Mouse (Mus musculus) cerebellum, adult (tissue): ENCODE measurements at regions not wholly inside any gene's neighbourhood (a gene's known extent, or its start where the extent isn't known, plus 50 kb on each side); places are given as distances from the start of the nearest gene placed in this dataset.

Experiments used
- ATAC-seq: cut with Nextera tagmentation; 2 replicates; pipeline ENCODE4 v1.9.2; 2017; ENCODE audit warnings: mild to moderate bottlenecking, moderate library complexity, mixed read lengths; ENCODE audit not compliant: insufficient number of reproducible peaks, low FRiP score, low TSS enrichment

GRCm38 (mm10) chr1:176683146-176683545 is 130.7 kb downstream of the Cep170 start:
- ATAC-seq = no peak

- ATAC-seq = peak; percentile 84
Measured at GRCm38 (mm10) chr1:176681971-176682370, 131.9 kb downstream of the Cep170 start.

- ATAC-seq = no peak
Measured at GRCm38 (mm10) chr1:176675184-176675583, 138.7 kb downstream of the Cep170 start.

GRCm38 (mm10) chr1:176671081-176671480 is 142.8 kb downstream of the Cep170 start:
- no peak for ATAC-seq

GRCm38 (mm10) chr1:176667552-176668306 is 146.1 kb downstream of the Cep170 start:
- ATAC-seq = no peak

GRCm38 (mm10) chr1:176660286-176660685 is 153.6 kb downstream of the Cep170 start:
- no peak for ATAC-seq

DNA sequence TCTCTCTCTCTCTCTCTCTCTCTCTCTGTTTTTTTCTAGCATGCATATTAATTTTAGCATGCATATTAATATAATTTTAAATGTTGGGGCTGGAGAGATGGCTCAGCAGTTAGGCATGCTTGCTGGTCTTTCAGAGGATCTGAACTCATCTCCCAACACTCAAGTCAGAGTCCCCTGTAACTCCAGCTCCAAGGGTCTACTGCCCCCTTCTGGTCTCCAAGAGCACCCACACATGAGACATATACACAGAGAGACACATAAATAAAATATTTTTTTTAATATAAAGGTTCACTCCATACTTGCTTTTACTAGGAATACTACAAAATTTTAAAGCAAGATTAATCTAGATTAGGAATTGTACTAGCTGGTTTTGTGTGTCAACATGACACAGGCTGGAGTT is 155.2 kb downstream of the Cep170 start:
- no peak for ATAC-seq

DNA sequence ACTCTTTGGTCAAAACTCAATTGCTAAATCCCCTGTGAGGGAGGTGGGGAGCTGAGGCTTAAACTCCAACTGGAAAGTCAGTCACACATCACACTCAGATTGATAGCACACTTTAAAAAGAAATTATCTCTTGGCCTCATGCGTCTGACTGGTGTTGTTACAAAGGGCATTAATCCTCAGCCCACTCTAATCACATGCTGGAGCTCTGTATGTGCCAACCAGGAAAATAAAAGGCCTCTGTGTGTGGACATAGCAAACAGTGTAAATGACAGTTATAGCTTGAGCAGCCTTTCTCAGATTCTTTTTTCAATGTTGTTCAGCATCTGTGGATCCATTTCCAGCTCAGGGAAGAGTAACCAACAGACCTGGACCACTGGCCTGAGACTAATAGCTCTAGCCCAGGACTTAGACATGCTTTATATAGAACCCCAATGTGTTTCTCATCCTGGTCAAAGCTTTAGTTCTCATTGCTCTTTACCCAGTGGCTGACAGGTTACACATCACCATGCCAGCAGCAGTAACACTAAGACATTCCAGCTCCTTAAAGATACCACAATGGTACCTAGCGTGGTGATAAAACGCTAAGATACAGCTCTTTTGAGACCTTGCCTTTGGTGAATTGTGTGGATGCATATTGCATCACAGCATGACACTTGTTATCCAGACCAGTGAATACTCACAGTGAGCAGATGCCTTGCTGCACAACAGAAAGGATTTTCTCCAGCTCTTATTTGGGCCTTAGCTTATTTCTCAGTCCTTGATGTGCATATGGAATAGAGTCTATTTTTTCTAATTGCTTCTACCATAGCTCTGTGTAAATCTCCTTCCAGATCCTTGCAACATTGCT is 158.2 kb downstream of the Cep170 start:
- peak; percentile 92 for ATAC-seq

DNA sequence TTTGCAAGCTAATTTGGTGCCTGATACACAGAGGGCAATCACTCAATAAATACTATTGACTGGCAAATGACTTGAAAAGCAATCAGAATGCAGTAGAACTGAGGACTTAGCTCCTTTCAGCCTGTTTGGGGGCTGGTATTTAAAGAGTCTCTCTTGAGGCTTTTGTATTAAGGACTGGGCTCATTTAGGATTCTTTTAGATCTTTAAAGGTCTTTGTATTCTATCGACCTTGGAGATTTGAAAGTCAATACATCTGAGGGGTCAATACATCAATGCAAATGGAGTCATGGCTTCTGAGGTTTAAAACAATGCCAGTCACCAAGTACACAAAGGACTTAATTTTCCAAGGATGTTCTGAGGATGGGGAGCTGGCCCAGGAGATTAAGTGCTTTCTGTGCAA is 169.6 kb downstream of the Cep170 start:
- no peak for ATAC-seq

DNA sequence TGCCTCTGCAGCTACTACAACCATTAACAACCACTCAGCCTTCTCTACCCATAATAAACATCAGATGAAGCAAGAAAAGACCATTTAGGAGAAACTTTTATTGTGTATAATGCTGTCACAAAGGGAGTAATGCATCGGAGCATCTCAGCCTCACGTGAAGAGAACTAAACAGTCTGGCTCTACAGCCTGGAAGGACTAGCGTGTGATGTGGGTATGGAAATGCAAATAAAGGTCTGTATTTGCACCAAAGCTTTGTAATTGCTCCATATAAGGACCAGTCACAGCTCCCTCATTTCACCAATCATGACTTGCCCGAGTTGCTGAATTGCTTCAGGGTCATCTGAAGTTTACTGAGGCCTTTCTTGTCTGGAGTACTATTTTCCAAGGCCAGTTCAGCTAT is 190.7 kb downstream of the Cep170 start:
- no peak for ATAC-seq

DNA sequence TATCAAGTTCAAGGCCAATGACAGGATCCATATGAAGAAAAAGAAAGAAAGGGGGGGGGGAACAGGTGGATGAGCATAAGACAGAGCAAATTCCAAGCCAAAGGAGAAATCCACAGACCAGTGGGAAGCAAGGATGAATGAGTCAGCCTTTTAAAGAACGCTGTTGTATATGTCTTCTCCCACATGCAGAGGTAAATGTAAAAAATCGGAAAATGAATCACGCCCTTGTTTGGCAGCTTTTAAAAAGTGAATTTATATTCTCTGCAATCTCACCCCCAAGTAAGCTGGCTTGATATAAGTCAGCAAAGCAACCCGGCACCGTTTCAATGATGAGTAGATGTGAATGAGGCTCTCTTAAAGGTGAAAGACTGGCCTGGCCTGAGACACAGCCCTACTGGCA is 191.7 kb downstream of the Cep170 start:
- no peak for ATAC-seq

DNA sequence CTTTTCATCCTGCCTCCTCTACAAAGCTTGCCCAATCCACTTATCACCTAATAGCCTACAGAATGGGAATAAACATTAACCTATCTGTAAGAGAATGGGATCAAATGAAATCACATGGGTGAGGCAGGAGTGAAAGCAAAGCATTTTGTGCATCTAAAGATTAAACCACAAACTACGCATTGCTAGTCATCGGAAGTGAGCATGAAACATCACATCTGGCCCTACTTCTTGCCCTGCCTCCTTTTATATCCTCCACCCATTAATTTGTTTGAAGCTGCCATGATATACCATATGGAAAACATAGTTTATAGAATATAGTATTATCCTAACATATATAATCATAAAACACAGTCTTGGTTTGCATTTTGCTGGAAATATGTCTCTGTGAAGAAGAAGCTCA is 192.6 kb downstream of the Cep170 start:
- ATAC-seq = no peak

GRCm38 (mm10) chr1:176618896-176619295 is 195.0 kb downstream of the Cep170 start:
- ATAC-seq = no peak

GRCm38 (mm10) chr1:176615673-176616072 is 198.2 kb downstream of the Cep170 start:
- no peak for ATAC-seq

GRCm38 (mm10) chr1:176594312-176594711 is 219.6 kb downstream of the Cep170 start:
- ATAC-seq = no peak

DNA sequence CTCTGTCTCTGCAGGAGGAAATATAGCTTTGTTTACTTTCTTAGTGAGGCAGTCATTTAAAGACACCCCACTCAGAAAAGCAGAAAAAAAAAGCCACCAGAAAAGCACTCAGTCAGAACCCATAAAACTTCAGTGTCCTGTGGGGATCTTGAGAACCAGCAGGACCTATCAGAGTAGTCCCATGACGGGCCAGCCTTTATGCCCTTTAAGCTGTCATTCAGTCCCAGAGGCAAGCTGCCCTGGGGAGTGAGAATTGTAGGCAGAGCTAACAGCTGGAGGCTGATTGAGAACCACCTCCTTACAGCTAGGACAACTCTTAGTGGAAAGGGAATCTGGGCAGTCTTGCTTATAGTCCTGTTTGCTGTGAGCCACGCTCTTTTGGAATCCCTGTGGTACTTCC is 225.7 kb downstream of the Cep170 start:
- no peak for ATAC-seq

DNA sequence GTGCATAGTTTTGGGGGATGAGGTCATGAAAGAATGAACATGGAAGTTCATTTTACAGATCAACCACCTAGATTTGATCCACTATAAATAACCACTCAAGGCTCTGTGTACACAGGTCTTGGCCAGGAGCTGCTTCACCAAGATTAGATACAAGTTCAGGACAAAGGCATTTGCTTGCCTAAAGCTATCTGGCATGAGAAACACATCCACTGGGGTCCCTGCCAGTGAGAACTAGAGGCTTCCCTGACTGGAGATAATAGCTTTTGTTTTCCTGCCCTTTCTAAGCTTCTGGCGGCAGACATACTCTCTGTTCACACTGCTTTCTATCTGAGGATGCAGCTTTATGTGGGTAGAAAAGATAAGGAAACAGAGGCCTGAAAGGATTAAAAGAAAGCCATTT is 240.2 kb downstream of the Cep170 start:
- ATAC-seq = no peak

DNA sequence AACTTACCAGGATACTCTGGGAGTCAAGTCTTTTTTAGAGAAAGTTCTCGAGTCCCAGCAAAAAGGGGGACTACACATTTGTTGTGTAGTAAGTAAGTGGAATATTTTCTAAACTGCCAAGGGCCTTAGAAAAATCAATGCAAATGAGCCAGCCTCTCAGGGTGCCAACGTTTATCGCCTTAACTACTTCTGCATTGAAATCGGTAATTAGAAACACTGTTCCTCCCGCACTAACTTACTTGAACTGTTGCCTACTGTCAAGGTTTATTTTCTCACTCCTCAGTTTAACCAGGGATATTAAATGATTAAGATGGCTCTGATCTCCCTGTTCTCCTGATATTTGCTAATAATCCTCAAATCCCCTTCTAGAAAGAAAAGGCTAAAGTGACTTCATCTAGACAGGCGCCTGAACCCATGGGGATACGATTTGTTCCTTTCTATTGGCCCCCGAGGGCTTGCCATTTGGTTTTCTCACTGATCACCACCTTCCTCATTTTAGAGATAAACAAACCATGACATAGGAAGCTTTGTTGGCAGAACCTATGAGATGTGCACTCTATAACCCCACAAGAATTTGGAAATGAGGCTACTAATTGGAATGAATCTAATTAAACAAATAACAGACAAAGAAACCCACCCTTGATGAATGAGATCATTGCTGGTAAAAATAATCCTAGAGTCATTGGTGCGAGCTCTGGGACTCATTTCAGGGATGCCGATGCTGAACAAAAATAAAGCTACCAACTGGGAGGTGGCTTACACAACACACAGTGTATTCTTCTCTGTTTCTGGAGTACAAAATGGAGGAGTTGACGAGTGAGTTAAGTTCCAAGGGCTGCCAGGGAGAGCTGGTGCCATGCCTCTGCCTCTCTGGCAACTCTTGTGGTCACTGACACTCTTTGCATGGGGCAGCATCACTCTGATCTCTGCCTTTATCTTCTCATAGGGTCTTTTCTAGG is 255.1 kb downstream of the Cep170 start:
- ATAC-seq = no peak

- ATAC-seq = no peak
Measured at GRCm38 (mm10) chr1:176534417-176534816, 259.3 kb upstream of the Pld5 start.

DNA sequence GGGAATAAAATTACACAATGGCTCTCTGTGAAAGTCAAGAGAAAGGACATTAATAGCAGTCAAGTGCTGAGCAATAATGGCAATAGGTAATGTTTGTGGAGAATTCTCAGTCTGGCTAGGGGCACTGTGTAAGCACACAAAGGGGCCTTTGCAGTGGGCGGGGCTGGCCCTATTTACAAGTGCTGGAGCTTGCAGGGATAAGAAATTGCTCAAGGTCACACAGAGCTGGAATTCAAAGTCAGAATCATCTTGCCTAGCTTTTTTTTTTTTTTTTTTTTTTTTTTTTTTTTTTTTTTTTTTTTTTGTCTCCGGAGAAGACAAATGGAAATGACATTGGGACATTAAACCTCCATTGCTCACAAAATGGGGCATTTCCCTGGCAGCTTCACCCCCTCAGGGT is 253.9 kb upstream of the Pld5 start:
- no peak for ATAC-seq

DNA sequence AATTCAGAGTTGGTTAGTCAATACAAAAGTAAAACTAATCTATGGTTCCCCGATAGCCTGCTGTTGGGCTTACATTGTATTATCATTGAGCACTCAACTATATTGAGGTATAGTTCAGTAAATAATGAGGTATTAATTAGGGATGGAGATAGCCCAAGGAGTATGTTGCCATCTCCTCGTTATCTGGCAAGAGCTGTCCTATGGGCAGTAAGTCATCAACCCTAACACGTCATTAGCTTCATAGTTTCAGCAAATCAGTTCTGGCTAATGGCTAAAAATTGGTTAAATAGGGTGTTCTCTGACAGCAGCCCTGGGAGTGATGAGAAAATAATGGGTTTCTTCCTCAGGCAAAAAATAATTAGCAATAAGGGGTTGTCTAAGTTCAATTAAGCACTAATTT is 236.4 kb upstream of the Pld5 start:
- no peak for ATAC-seq
